Mouse (Mus musculus) c-Kit-negative CD71-positive TER-119-positive erythroid progenitor cells, embryonic 14.5 days (primary cell): Measurements from ENCODE around the gene Prim2.
A peak's percentile ranks its signal among the peaks of the same experiment; 100 is the strongest.

Source experiments
- DNase-seq: peaks from one replicate; pipeline ENCODE4 v3.0.0-alpha.2; 2013; ENCODE audit warnings: low read depth, low spot score

The Prim2 gene

GRCm38 (mm10) chr1:33669708-33670141, at the start of gene Prim2:
Prim2 (minus strand) TSS chr1:33669795.
- peak; percentile 78 for DNase-seq

DNA sequence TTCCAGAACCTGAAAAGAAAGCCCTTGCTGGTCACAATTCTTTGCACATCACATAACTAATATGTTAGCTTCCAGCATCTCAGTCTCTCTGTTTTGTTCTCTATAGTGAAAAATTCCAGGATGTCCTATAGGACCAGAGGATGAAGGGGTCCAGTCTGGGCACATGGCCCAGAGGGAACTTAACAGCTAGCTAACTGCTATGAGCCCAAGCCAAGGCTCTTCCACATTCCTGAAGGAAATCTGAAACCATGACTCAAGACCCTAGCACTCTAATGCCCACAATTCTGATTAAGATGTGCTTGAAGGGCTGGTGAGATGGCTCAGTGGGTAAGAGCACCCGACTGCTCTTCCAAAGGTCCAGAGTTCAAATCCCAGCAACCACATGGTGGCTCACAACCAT, 48.0 kb upstream of the Prim2 start:
- no peak for DNase-seq

DNA sequence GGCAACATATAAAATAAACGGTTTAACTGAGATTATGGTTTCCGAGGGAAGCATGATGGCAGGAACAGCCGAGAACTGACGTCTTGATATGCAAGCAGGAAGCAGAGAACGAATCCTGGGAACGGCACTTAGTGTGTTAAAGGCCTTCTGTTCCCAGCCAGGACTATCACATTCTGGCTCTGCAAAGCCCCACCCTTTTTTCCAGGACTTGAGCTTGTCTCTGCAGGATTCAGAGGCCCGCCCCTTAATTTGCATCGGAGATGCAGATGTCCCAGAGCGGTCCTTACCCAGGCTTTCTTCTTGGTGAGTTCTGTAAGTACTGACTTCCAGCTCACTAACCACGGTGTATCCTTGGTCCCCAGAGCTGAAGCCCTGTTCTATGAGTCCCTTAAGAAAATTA, 45.2 kb upstream of the Prim2 start:
- DNase-seq: no peak

DNA sequence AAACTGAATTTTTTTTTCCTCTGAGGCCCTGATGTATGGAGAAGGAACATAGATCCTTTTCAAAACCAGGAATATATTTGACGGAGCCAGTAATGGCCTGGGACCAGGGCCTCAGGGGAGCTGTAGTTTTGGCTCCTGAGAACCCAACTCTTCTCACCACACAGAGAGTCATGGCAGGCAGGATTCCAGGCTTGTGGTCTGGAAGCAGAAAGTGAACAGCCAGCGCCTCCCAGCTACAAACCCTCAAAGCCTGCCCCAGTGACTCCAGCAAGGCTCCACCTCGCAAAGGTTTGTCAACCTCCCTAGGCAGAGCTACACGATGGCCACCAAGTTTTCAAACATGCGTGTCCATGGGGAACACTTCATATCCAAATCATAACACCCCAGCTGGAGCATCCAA, 42.4 kb upstream of the Prim2 start:
- DNase-seq: no peak

GRCm38 (mm10) chr1:33709615-33710014, 40.0 kb upstream of the Prim2 start:
- DNase-seq: peak; percentile 25

- DNase-seq: no peak
These were observed 31.6 kb upstream of the Prim2 start for GRCm38 (mm10) chr1:33701244-33701643.

GRCm38 (mm10) chr1:33696016-33696415, 26.4 kb upstream of the Prim2 start:
- DNase-seq: no peak

GRCm38 (mm10) chr1:33693893-33694292, 24.3 kb upstream of the Prim2 start:
- DNase-seq: no peak

- DNase-seq: no peak
These were observed 20.5 kb upstream of the Prim2 start for GRCm38 (mm10) chr1:33690087-33690448.

DNA sequence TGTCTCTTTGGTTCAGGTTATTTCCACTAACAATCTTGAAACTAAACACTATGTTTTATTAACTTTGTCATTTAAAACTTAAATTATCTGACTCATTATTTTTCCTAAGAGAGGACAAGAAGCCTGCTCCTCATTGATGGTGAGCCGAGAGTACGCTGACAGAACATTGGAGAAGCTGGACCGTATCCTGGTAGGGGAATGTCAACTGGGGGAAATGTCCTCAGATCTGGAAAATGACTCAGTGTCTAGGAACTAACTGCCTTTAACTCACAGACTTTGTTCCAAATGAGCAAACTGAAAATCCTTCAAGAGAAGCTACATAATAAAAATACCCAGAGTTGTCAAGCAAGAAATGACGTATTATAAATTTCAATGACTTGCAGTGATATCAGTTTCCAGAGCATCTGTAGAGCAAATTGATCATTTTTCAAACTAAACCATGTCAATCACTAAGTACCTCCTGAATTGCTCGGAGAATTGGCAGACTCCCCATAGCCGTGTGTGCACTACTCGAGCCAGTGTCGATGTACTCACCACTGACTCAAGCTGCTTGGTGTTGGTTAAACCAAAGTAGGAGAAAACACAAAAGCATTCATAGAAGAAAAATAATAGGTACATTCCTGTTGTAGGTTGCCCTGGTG, 20.0 kb upstream of the Prim2 start:
- no peak for DNase-seq

- no peak for DNase-seq
These were observed 19.2 kb upstream of the Prim2 start for GRCm38 (mm10) chr1:33688810-33689209.

DNA sequence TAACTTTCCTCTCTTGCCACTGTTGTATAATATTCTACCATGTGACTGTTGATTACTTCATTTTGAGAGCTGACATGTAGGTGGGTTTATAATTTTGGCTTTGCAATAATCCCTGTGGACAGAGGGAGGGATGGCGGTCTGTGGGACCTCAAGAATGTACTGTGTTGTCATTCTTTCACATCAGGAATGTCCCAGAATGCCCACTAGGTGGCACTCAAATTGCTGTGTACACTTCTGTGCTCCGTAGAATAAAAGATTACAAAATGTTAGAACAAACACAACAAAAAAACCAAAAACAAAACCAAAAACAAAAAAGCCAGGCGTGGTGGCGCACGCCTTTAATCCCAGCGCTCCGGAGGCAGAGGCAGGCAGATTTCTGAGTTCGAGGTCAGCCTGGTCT, 14.9 kb upstream of the Prim2 start:
- DNase-seq: no peak

- no peak for DNase-seq
These were observed 11.3 kb upstream of the Prim2 start for GRCm38 (mm10) chr1:33680890-33681289.

- DNase-seq: no peak
These were observed 10.8 kb upstream of the Prim2 start for GRCm38 (mm10) chr1:33680435-33680834.

GRCm38 (mm10) chr1:33673158-33673960, 3.8 kb upstream of the Prim2 start:
- DNase-seq: no peak

DNA sequence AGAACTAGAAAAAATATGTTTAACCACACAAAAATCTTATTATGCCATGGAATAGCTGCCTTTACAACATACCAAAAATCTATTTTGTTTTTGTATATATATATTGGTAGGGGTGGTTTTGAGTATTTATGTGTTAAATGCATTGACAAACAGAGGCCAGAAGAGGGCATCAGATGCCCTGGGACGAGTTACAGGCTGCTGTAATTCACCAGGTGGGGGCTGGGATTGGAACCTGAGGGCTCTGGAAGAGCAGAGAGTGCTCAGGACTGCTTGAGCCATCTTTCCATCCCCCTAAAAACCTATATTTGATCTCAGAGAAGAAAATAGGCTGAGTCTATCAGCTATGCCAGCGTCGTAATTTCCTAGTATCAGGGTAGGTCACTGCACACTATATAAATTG, 2.9 kb upstream of the Prim2 start:
- DNase-seq: no peak

DNA sequence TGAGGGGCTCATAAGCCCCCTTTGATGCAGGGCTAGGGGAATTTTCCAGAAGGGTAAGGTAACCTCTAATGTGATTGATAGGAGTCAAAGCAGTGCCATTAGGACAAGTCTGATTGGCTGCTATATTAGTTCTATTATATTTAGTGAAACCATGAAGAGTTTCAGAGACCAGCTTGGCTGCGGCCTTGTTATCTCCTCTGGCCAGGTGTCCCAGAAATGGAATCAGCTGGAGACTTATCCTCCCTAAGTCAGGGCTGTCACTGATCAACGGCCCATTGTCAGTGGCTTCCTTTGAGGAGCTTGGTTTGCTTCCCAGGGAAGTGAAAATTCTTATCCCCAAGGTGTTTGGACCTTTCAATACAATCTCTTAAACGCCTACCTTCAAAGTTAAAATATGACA, 2.5 kb upstream of the Prim2 start:
- DNase-seq: peak; percentile 58

GRCm38 (mm10) chr1:33671441-33671840, 1.8 kb upstream of the Prim2 start:
- DNase-seq: no peak

- DNase-seq: peak; percentile 44
These were observed 595 bp upstream of the Prim2 start for GRCm38 (mm10) chr1:33670164-33670616.

DNA sequence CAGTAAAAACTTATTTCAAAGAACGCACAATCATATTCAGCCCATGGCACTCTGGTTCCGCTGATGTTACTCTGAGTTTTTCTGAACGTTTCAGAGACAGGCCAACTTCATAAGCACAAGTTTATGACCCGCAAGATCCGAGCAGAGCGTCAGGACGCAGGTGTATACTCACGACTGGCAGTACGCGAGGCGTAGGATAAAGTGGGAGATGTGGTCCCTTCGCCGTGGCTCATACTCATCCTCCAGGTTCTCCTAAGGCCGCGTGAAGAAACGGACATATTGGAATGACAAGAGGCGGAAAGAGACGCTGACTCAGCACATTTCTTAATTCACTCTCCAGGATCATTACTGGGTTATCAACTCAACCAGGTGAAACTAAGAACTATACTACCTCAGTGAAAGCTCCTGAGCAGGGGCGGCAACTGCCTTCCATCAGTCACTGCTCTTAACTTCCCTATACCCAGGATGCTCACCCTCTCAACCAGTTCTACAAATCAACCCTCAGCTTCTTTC, 5.9 kb downstream of the Prim2 start:
- DNase-seq: no peak

- DNase-seq: peak; percentile 53
These were observed 6.4 kb downstream of the Prim2 start for GRCm38 (mm10) chr1:33663163-33663562.

DNA sequence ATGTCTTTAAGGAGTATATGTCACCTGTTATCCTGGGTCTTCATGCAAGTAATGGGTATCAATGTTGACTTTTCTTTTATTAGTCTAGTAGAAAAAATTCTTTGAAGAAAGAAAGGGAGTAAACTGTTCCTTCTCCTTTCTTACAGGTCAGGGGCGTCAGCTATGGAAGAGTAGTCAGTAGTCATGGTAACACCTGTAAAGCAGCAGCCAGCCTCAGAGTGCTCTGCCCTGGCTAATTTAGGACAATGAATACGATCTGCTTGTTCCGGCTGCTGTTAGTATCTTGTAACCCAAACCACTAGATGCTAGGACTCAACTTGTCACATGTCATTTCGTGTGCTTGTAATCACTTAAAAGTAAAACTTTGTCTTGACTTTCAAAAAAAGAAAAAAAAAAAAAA, 11.3 kb downstream of the Prim2 start:
- DNase-seq: no peak

- no peak for DNase-seq
These were observed 11.9 kb downstream of the Prim2 start for GRCm38 (mm10) chr1:33657574-33658149.
